Mouse (Mus musculus) limb, embryonic 13.5 days (tissue): ENCODE measurements at regions not wholly inside any gene's neighbourhood (a gene's known extent, or its start where the extent isn't known, plus 50 kb on each side); places are given as distances from the start of the nearest gene placed in this dataset.
A peak's percentile ranks its signal among the peaks of the same experiment; 100 is the strongest.

Experiments used
- ATAC-seq: fragments of 200-750 bp; cut with Nextera tagmentation; 2 replicates; pipeline ENCODE4 v1.8.0; 2017; ENCODE audit warnings: low read depth, moderate number of reproducible peaks, moderate TSS enrichment; ENCODE audit not compliant: low FRiP score
- H3K27ac ChIP-seq: fragments of 300-500 bp; sonication (generic); 2 replicates; pipeline ENCODE4 v1.5.1; 2015; ENCODE audit warnings: inconsistent platforms, mild to moderate bottlenecking, moderate library complexity
- H3K27me3 ChIP-seq: fragments of 300-500 bp; sonication (generic); 2 replicates; pipeline ENCODE4 v1.6.1; 2015; ENCODE audit warnings: mild to moderate bottlenecking, inconsistent platforms
- H3K36me3 ChIP-seq: fragments of 300-500 bp; sonication (generic); 2 replicates; pipeline ENCODE4 v1.6.1; 2015; ENCODE audit warnings: inconsistent platforms, mild to moderate bottlenecking, moderate library complexity
- H3K4me1 ChIP-seq: fragments of 300-500 bp; sonication (generic); 2 replicates; pipeline ENCODE4 v1.6.1; 2015; ENCODE audit warnings: inconsistent platforms
- H3K4me2 ChIP-seq: fragments of 300-500 bp; sonication (generic); replicated peaks from 2 replicates; pipeline ENCODE4 v1.6.1; 2015; ENCODE audit warnings: inconsistent platforms, mild to moderate bottlenecking, moderate library complexity
- H3K4me3 ChIP-seq: fragments of 300-500 bp; sonication (generic); 2 replicates; pipeline ENCODE4 v1.5.1; 2015; ENCODE audit warnings: moderate library complexity, mild to moderate bottlenecking, inconsistent platforms
- H3K9ac ChIP-seq: fragments of 300-500 bp; sonication (generic); 2 replicates; pipeline ENCODE4 v1.6.1; 2015; ENCODE audit warnings: mild to moderate bottlenecking, inconsistent platforms
- H3K9me3 ChIP-seq: fragments of 300-500 bp; sonication (generic); 2 replicates; pipeline ENCODE4 v1.6.1; 2016; ENCODE audit warnings: inconsistent platforms
- WGBS: fragments of 180-500 bp; shearing (Covaris S2); methylation state at CpG from one replicate; pipeline ENCODE4 v1.1.7; 2015; 5-methylcytosine and 5-hydroxymethylcytosine counted together

GRCm38 (mm10) chr1:73457261-73457660 lies 441.6 kb upstream of the Tnp1 start:
- 61% methylated on average over 2 of the region's 2 CpGs for WGBS
- Histone ChIP-seq H3K4me1 (peaks cover 16% of the 10 kb centered on the region), H3K4me3 (no peak overlapping the region), H3K4me2 (no peak overlapping the region), H3K9me3 (no peaks in the 10 kb centered on the region), H3K9ac (no peak overlapping the region), H3K27ac (no peak overlapping the region), H3K36me3 (no peaks in the 10 kb centered on the region), H3K27me3 (peaks cover 6% of the 10 kb centered on the region; the same call in 1 of the 2 replicates)
- no peak for ATAC-seq

GRCm38 (mm10) chr1:73456359-73457062 lies 440.8 kb upstream of the Tnp1 start:
- Histone ChIP-seq H3K9me3 (no peaks in the 10 kb centered on the region), H3K4me1 (peaks cover 16% of the 10 kb centered on the region), H3K4me3 (no peak overlapping the region), H3K27ac (no peak overlapping the region), H3K4me2 (no peak overlapping the region), H3K9ac (no peak overlapping the region), H3K36me3 (no peaks in the 10 kb centered on the region), H3K27me3 (0 out of 2 replicates have a peak, but pooled peaks cover 6% of the 10 kb centered on the region)
- 71% methylated on average over 8 of the region's 8 CpGs for WGBS
- no peak for ATAC-seq

- ATAC-seq: no peak
- H3K4me3 ChIP-seq: no peak overlapping the region
- no peaks in the 10 kb centered on the region for H3K27me3 ChIP-seq
- no peak overlapping the region for H3K27ac ChIP-seq
- H3K36me3 ChIP-seq: no peaks in the 10 kb centered on the region
- H3K9ac ChIP-seq: no peak overlapping the region
- no peak overlapping the region for H3K4me2 ChIP-seq
- 39% methylated on average over 6 of the region's 6 CpGs for WGBS
- no peaks in the 10 kb centered on the region for H3K9me3 ChIP-seq
- no peaks in the 10 kb centered on the region for H3K4me1 ChIP-seq
These were observed 428.6 kb upstream of the Tnp1 start for GRCm38 (mm10) chr1:73444216-73444890.

- H3K9ac ChIP-seq: no peak overlapping the region
These were observed 422.7 kb upstream of the Tnp1 start for GRCm38 (mm10) chr1:73438385-73438784.

GRCm38 (mm10) chr1:73428101-73428500 lies 412.4 kb upstream of the Tnp1 start:
- ATAC-seq: no peak
- Histone ChIP-seq H3K9me3 (no peaks in the 10 kb centered on the region), H3K27me3 (no peaks in the 10 kb centered on the region), H3K27ac (no peak overlapping the region), H3K36me3 (no peaks in the 10 kb centered on the region), H3K4me3 (no peak overlapping the region), H3K9ac (no peak overlapping the region), H3K4me1 (no peaks in the 10 kb centered on the region), H3K4me2 (no peak overlapping the region)
- 84% methylated on average over 4 of the region's 4 CpGs for WGBS

More at GRCm38 (mm10) chr1:73438385-73438784, 422.7 kb upstream of the Tnp1 start:
- Histone ChIP-seq H3K36me3 (no peaks in the 10 kb centered on the region), H3K27ac (no peak overlapping the region), H3K9me3 (no peaks in the 10 kb centered on the region), H3K4me2 (no peak overlapping the region), H3K4me1 (peaks cover 5% of the 10 kb centered on the region; the same call in 1 of the 2 replicates), H3K27me3 (no peaks in the 10 kb centered on the region), H3K4me3 (no peak overlapping the region)
- 26% methylated on average over 8 of the region's 8 CpGs for WGBS
- no peak for ATAC-seq

- H3K27ac ChIP-seq: no peak overlapping the region
- H3K9me3 ChIP-seq: no peaks in the 10 kb centered on the region
- ATAC-seq: no peak
- no peaks in the 10 kb centered on the region for H3K36me3 ChIP-seq
- H3K4me1 ChIP-seq: no peaks in the 10 kb centered on the region
- H3K4me2 ChIP-seq: no peak overlapping the region
- WGBS: 8% methylated on average over 7 of the region's 7 CpGs
- no peak overlapping the region for H3K4me3 ChIP-seq
- H3K9ac ChIP-seq: no peak overlapping the region
- no peaks in the 10 kb centered on the region for H3K27me3 ChIP-seq
These were observed 409.3 kb upstream of the Tnp1 start for GRCm38 (mm10) chr1:73425049-73425448.

GRCm38 (mm10) chr1:73418196-73418595 lies 402.5 kb upstream of the Tnp1 start:
- Histone ChIP-seq H3K27ac (no peak overlapping the region), H3K4me2 (no peak overlapping the region), H3K9me3 (no peaks in the 10 kb centered on the region), H3K9ac (no peak overlapping the region), H3K4me1 (no peaks in the 10 kb centered on the region), H3K4me3 (no peak overlapping the region), H3K27me3 (no peaks in the 10 kb centered on the region), H3K36me3 (no peaks in the 10 kb centered on the region)
- no peak for ATAC-seq
- 79% methylated on average over 2 of the region's 2 CpGs for WGBS

- no peak overlapping the region for H3K4me2 ChIP-seq
- H3K36me3 ChIP-seq: no peaks in the 10 kb centered on the region
- H3K27me3 ChIP-seq: no peaks in the 10 kb centered on the region
- no peak overlapping the region for H3K4me3 ChIP-seq
- H3K4me1 ChIP-seq: no peaks in the 10 kb centered on the region
- ATAC-seq: no peak
- no peak overlapping the region for H3K27ac ChIP-seq
- WGBS: 91% methylated on average over 2 of the region's 2 CpGs
- H3K9ac ChIP-seq: no peak overlapping the region
- H3K9me3 ChIP-seq: no peaks in the 10 kb centered on the region
These were observed 395.7 kb upstream of the Tnp1 start for GRCm38 (mm10) chr1:73411452-73411851.

- Histone ChIP-seq H3K4me1 (peaks cover 22% of the 10 kb centered on the region), H3K27me3 (no peaks in the 10 kb centered on the region), H3K9me3 (no peaks in the 10 kb centered on the region), H3K27ac (no peak overlapping the region), H3K9ac (no peak overlapping the region), H3K4me2 (no peak overlapping the region), H3K4me3 (no peak overlapping the region), H3K36me3 (no peaks in the 10 kb centered on the region)
- no peak for ATAC-seq
- 32% methylated on average over 3 of the region's 3 CpGs for WGBS
These were observed 383.5 kb upstream of the Tnp1 start for GRCm38 (mm10) chr1:73399178-73399577.

- Histone ChIP-seq H3K27me3 (no peaks in the 10 kb centered on the region), H3K27ac (0 out of 2 replicates have a peak overlapping the region, but pooled peaks have one; percentile 29), H3K4me2 (no peak overlapping the region), H3K4me1 (peaks cover 40% of the 10 kb centered on the region), H3K4me3 (no peak overlapping the region), H3K36me3 (no peaks in the 10 kb centered on the region), H3K9me3 (no peaks in the 10 kb centered on the region), H3K9ac (no peak overlapping the region)
- ATAC-seq: 0 out of 2 replicates have a peak, but pooled peaks have one; percentile 19
- 57% methylated on average over 1 of the region's 1 CpGs for WGBS
These were observed 379.3 kb upstream of the Tnp1 start for GRCm38 (mm10) chr1:73395034-73395433.

GRCm38 (mm10) chr1:73394466-73394865 lies 378.8 kb upstream of the Tnp1 start:
- no peaks in the 10 kb centered on the region for H3K27me3 ChIP-seq
- ATAC-seq: no peak
- 35% methylated on average over 1 of the region's 1 CpGs for WGBS
- H3K9ac ChIP-seq: no peak overlapping the region
- no peak overlapping the region for H3K4me2 ChIP-seq
- H3K9me3 ChIP-seq: no peaks in the 10 kb centered on the region
- H3K36me3 ChIP-seq: no peaks in the 10 kb centered on the region
- H3K4me1 ChIP-seq: peaks cover 40% of the 10 kb centered on the region
- H3K4me3 ChIP-seq: no peak overlapping the region
- peak overlapping the region; percentile 61; the same call in 1 of the 2 replicates for H3K27ac ChIP-seq

- H3K9ac ChIP-seq: no peak overlapping the region
- H3K36me3 ChIP-seq: no peaks in the 10 kb centered on the region
- H3K4me1 ChIP-seq: peaks cover 30% of the 10 kb centered on the region
- 0 out of 2 replicates have a peak overlapping the region, but pooled peaks have one; percentile 17 for H3K27ac ChIP-seq
- H3K4me3 ChIP-seq: no peak overlapping the region
- WGBS: 48% methylated on average over 10 of the region's 10 CpGs
- ATAC-seq: no peak
- no peak overlapping the region for H3K4me2 ChIP-seq
- no peaks in the 10 kb centered on the region for H3K27me3 ChIP-seq
- no peaks in the 10 kb centered on the region for H3K9me3 ChIP-seq
These were observed 376.4 kb upstream of the Tnp1 start for GRCm38 (mm10) chr1:73392077-73392476.
